Mouse (Mus musculus) 3T3-L1 (cell line): ENCODE measurements around the gene Pycr1.

Experiments used
- DNase-seq: peaks from one replicate; pipeline ENCODE4 v3.0.0-alpha.2; 2015; ENCODE audit warnings: low read depth, low spot score

The Pycr1 gene

GRCm38 (mm10) chr11:120606764-120607163, 36.8 kb downstream of the Pycr1 start:
- no peak for DNase-seq

GRCm38 (mm10) chr11:120605667-120606066, 37.9 kb downstream of the Pycr1 start:
- DNase-seq = no peak

- DNase-seq = no peak
Measured at GRCm38 (mm10) chr11:120603545-120603944, 40.0 kb downstream of the Pycr1 start.

- no peak for DNase-seq
Measured at GRCm38 (mm10) chr11:120600716-120601115, 42.9 kb downstream of the Pycr1 start.

- peak; percentile 18 for DNase-seq
Measured at GRCm38 (mm10) chr11:120598990-120599549, 44.5 kb downstream of the Pycr1 start.

- DNase-seq = peak; percentile 92
Measured at GRCm38 (mm10) chr11:120598283-120598989, 45.1 kb downstream of the Pycr1 start, which contains the start of the genes Alyref and Anapc11. Alyref (minus strand) TSS chr11:120598365. Anapc11 (plus strand) TSS chr11:120598421.

- peak; percentile 41 for DNase-seq
Measured at GRCm38 (mm10) chr11:120597240-120598235, 46.0 kb downstream of the Pycr1 start.

- no peak for DNase-seq
Measured at GRCm38 (mm10) chr11:120588531-120588930, 55.0 kb downstream of the Pycr1 start.
